Mouse (Mus musculus) naive thymus-derived CD4-positive, alpha-beta T cell, adult 2 months (primary cell): ENCODE measurements around the gene Nell1.

Experiments
- DNase-seq: peaks from one replicate; pipeline ENCODE4 v3.0.0-alpha.2; 2011; ENCODE audit warnings: low read depth

The Nell1 gene

DNA sequence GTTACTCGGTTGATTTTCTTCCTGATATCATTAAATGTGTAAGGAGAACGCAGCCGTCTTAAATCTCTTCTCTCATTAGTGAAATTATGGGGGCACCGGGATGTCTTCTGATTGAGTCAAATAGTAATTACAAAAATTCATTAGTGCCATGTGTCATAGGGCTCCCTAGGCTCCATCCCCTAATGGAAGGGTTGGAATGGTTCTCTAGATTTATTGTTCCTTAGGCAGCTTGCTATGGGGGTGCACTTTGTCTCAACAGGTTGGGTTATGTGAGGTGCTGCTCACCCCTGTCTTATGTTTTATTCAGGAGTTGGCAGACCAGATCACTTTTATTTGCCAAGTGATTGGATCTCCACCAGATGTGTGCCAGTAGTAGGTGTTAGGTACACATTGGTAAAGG, 75.5 kb downstream of the Nell1 start:
- no peak for DNase-seq

DNA sequence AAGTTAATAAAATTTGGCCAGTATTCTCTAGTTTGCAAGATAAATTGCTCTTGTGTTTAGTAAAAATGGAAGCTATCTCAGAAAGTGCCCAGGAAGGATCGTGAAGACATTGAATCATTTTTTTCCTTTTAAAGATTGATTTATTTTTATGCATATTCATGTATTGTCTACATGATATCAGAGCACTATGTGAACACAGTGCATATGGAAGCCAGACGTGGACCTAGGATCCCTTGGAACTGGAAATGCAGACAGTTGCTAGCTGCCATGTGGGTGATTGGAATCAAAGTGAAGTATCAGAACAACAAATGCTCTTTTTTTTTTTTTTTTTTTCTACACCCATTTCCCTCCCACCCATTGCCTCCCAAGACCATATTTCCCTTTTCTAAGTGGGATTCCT, 79.0 kb downstream of the Nell1 start:
- DNase-seq = no peak

DNA sequence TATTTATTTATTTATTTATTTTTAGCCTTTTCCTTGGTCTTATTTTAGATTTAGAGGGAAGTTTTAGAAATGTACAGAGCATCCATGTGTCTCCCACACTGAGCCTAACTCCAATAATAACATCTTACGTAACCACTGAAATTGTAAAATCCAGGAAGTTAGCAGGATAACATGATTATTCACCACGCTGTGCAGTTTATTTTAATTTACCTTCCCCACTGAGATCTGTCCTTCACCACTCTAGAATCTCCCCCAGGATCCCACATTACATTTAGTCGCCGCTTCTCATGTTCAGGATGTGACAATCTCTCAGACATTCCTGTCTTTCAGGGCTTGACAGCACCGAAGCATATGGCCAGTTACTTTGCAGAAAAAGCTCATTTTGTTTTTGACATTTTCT, 119.8 kb downstream of the Nell1 start:
- DNase-seq = no peak

- no peak for DNase-seq
These were observed 131.1 kb downstream of the Nell1 start for GRCm38 (mm10) chr7:50105612-50106321.

- DNase-seq = no peak
These were observed 132.6 kb downstream of the Nell1 start for GRCm38 (mm10) chr7:50107261-50107660.

GRCm38 (mm10) chr7:50118348-50118747, 143.7 kb downstream of the Nell1 start:
- DNase-seq = no peak

DNA sequence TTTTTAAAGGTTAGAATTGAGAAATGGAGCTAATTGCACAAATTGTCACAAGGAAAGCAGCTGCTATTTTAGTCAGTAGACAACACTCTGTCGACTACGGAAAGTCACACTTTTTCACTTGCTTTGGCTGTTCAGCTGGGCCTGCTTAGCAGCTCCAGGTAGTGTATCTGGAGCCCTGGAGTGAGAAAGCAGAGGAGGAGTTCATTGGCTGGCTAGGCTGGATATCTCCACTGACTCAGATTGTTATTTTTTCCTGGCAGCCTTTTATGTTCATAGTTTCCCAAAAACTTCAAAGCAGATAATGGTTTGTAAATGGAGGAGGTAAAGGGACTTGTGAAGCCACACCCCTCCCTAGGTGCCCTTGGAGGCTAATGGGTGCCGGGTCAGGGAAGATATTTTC, 163.0 kb downstream of the Nell1 start:
- DNase-seq = no peak

DNA sequence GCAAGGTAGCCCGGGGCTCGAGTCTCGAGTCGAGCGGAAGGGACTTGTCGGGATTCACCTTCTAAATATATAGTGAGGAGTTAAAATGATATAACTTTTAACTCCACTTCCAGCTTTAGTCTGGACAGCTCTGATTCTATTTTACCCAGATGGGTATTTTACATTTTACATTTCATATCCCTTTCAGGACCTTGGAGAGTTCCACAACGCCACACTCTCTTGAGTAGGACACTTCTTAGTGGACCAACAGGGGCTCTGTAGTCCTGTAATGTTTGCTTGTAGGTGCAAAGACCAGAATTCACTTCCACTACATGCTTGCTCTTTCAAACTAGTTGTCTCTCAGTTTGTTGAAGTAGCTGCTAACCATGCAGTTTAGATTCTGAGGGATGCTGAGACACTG, 174.7 kb downstream of the Nell1 start:
- DNase-seq = no peak

GRCm38 (mm10) chr7:50150838-50151237, 176.2 kb downstream of the Nell1 start:
- no peak for DNase-seq

- DNase-seq = no peak
These were observed 179.0 kb downstream of the Nell1 start for GRCm38 (mm10) chr7:50153618-50154017.

DNA sequence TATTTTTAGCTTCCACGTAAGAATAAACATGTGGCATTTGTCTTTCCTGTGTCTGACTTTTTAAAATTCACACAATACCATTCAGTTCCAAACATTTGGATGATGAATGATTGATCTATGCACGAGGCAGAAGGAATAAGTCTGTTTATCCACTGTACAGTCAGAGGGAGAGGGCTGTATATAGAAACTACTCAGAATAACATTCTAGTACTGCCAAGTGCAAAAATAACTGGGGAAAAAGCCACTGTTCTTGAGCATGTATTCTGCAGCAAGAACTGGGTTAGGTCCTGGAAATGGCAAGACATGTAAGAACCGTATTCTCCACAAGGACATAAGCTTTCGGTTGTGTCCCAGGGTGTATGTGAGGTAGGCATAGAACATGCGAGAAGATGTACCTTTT, 187.9 kb downstream of the Nell1 start:
- no peak for DNase-seq

DNA sequence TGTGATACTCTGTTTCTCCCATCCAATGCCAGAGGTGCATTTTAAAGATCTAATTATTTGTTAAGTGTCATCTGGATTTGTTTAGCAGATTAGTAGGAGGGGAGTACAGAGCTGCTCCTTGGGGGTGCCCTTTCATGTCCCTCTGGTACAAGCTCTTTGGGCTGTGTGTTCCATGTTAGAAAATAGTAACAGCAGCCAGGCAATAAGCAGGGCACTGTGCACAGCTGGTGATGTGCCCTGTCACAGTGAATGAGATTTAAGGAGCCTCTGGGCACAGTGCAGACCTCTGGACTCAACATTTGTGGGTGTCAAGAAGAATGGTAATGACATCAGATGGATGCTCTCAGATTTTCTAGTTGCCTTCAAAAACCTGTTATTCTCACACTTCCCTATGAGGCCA, 194.1 kb downstream of the Nell1 start:
- DNase-seq = no peak

- no peak for DNase-seq
These were observed 211.6 kb downstream of the Nell1 start for GRCm38 (mm10) chr7:50186306-50186705.

- DNase-seq = no peak
These were observed 219.3 kb downstream of the Nell1 start for GRCm38 (mm10) chr7:50193955-50194354.

DNA sequence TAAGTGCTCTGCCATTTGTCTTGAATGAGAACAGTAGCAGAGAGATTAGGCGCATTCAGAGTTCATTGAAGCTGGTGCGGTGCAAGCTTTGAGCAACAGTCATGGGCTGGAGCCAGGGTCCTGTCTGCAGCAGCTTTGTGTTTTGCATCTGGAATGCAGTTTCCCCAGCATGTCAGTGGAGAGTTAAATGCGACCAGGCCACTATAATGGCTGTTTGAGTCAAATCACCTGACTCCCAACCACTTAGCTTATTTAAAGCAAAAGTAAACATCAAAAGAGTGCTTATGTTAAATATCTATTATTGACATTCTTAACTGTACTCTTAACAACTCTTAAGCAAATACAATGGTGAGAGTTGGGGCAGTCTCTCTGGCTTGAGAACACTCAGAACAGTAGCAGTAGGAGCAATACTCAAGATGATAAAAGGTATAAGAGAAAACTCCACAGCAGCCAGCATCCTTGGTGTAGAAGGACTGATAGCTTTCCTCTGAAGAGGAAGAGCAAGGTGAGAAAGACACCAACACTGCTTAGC, 220.5 kb downstream of the Nell1 start:
- no peak for DNase-seq

DNA sequence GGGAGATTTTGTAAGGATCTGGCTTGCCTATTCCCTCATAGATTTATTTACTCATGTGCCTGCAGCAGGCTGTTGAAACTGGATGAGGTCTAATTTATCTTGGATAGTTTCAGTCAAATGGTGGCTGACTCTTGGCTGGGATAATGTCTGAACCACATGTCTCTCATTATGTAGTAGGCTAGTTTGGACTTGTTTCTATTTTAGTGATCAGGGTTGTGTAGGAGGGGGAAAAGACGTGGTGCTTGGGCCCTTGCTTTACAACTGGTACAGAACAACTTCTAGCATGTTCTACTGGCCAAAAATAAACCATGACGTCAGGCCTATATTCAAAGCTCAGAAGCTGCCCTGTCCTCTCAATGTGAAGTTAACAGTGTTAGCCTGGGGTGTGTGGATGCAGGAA, 230.6 kb downstream of the Nell1 start:
- no peak for DNase-seq

DNA sequence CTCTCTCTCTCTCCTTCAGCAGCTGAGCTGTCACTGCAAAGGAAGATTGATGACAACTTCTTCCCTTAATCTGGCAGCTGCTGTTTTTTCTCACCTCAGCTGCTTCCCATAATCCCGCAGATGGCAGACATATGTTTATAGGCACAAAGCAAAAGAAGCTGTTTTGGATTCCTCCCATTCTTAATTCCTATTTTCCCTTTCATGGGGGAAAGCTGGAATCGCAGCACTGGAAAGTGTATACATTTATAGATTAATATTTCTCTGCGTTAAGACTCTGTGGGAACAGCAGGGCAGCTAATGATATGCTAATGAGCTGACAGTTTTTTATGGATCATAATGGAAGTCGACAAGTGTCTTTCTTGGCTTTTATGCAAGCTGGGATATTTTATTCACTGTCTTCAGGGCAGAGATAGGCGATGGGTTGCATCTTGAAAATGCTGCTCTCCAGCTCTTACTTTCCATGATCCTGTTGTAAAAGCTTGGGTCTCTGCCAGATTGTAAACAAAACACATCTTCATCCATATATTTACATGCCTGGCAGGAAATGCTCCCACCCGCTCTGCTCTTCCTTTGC, 236.1 kb downstream of the Nell1 start:
- DNase-seq = no peak

DNA sequence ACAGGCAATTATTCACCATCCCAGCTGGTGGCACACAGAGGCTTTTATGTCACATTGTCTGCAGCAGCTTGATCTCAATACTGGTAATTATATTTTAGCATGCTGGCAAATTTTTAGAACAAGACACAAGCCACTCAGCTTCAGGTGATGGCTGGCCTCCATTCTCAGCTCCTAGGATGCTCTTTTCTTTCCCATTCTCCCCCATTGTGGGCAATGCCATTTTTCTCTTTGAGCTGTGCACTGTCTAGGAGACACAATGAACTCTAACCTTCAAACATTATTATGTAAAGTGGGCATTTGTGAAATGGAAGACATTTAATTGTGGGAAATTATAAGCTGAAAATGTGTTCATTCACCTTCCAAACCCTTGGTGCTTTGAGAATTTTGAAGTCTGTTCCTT, 247.2 kb downstream of the Nell1 start:
- no peak for DNase-seq

- no peak for DNase-seq
These were observed 252.0 kb downstream of the Nell1 start for GRCm38 (mm10) chr7:50226621-50227020.

DNA sequence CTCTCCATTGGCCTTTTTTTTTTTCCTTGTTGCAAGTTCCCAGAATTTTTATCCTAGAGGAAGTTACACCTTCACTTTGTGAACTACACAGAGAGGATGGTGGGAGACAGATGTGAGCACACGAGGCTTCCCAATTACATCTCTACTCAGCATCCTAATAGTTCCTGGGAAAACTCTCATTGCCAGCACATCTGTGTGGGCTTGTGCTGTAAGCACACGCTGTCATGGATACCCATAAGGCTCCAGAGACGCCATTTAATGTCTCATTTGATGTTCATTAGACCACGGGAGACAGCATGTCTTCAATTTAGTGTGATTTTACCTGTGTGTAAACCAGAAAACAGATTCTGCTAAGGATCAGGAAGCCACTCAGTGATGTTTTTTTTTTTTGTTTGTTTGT, 253.6 kb downstream of the Nell1 start:
- no peak for DNase-seq

DNA sequence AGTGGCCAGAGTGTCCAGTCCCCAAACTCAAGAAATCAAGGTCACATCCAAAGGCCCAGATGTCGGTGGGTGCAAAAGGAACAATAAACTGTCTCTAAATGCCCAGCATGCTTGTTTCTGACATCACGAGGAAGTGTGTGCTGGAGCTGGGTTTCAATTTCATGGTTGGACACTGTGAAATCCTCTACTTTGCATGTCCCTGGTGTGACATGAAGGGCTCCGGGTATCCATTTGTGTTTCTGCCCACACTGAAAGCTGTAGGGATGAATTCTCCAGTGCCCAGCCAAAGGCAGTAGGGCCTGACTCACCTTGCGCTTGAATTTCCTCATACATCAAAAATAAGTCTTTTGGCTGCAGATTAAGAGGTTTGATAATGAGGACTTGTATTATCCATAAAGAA, 266.5 kb downstream of the Nell1 start:
- DNase-seq = no peak

GRCm38 (mm10) chr7:50241634-50242273, 267.1 kb downstream of the Nell1 start:
- no peak for DNase-seq

DNA sequence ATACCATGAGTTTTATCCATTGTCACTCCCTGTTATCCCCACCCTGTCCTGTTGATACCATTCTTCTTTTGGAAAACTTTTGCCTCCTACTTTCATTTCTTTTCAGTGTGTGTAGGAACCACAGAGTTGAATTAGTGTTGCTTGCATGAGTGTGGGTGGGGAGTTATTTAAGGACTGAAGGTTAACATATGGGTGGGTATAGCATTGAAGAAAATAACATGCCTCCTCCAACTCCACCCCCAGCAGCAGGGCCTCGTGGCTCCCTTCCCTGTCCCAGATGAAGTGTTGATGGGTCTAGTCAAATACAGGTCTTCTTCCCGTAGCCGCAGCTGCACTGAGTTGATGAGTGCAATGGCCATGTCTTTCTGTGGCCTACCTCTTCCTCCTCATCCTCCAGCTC, 278.5 kb downstream of the Nell1 start:
- no peak for DNase-seq
